Mouse (Mus musculus): Measurements from ENCODE around the gene 4930442H23Rik. TPM values are rescaled to one million over a fixed set of nuclear protein-coding genes. Genes with fewer than 3 reads are reported as not detected.

4930442H23Rik gene
- polyA plus RNA-seq, 1 experiment from 2014 or later = not detected

DNA sequence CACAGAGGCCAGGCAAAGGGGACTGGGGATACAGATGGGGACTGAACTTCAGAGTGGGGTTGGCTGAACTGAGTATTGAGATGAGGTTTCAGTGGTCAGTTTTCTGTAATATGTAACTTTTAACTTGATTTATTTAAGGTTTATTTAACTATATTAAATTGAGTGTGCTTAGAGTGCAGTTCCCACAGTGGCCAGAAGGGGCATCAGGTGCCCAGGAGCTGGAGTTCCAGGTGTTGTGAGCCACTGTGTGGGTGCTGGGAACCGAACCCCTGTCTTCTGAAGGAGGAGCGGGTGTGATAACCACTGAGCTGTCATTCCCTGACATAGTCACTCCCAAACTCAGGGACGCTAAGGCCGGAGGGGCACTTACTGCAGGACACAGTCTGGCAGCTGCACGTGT, 26.5 kb upstream of the 4930442H23Rik start:
- Histone ChIP-seq H3K27me3 (ENCODE audit: low read depth, poor library complexity, severe bottlenecking) (no peaks in the 10 kb centered on the region), H3K27ac (no peak overlapping the region), H3K36me3 (no peaks in the 10 kb centered on the region), H3K4me3 (no peak overlapping the region), H3K4me1 (no peaks in the 10 kb centered on the region), H3K9me3 (replicated peaks) (peaks cover 2% of the 10 kb centered on the region; the same call in 1 of the 2 replicates)
- no peak for DNase-seq (ENCODE audit: low spot score)
- WGBS = 94% methylated on average over 5 of the region's 5 CpGs

DNA sequence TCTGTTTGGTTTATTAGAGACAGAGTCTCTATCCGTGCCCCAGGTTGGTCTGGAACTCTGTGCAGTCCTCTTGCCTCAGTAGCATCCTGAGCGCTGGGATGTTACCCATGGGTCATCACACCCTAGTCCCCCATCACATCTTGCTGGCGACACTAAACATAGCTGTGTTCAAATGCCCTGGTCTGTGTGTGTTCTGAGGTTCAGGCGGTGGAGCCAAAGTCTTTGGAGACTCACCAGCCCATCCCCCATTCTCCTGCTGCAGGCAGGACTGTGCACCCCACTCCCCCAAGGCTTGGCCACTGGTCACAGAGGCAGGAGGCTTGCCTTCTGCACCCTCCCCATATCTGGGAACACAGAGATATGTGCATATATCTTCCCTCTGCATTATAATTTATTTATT, 20.5 kb upstream of the 4930442H23Rik start:
- WGBS = 72% methylated on average over 4 of the region's 4 CpGs
- Histone ChIP-seq H3K9me3 (replicated peaks) (no peaks in the 10 kb centered on the region), H3K4me1 (no peaks in the 10 kb centered on the region), H3K27ac (no peak overlapping the region), H3K27me3 (ENCODE audit: low read depth, poor library complexity, severe bottlenecking) (peaks cover 18% of the 10 kb centered on the region), H3K36me3 (no peaks in the 10 kb centered on the region), H3K4me3 (no peak overlapping the region)
- no peak for DNase-seq (ENCODE audit: low spot score)

DNA sequence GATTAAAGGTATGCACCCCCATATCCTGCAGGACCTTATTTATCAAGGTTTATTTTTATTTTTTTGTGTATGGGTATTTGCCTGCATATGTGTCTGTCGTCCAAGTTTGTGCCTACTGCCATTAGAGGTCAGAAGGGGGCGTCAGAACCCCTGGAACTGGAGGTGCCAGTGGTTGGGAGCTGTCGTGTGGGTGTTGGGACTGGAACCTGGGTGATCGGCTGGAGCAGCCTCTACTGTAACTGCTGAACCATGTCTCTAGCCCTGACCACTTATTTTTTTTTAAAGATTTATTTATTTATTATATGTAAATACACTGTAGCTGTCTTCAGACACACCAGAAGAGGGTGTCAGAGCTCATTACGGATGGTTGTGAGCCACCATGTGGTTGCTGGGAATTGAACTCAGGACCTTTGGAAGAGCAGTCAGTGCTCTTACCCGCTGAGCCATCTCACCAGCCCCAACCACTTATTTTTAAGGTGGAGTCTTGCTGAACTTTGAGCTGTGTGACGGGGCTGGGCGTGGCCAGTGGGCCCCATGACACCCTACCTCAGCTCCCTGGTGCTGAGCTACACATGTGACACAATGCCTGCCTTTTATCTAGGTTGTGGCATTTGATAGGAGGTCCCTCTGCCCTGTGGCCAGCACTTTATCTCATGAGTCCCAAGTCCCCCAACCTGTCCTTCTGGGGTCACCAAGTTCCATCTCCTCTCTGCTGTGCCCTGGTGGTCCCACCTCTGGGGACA, 19.5 kb upstream of the 4930442H23Rik start:
- Histone ChIP-seq H3K27ac (no peak overlapping the region), H3K27me3 (ENCODE audit: low read depth, poor library complexity, severe bottlenecking) (peaks cover 18% of the 10 kb centered on the region), H3K4me1 (no peaks in the 10 kb centered on the region), H3K9me3 (replicated peaks) (no peaks in the 10 kb centered on the region), H3K4me3 (no peak overlapping the region), H3K36me3 (no peaks in the 10 kb centered on the region)
- 69% methylated on average over 8 of the region's 8 CpGs for WGBS
- DNase-seq (ENCODE audit: low spot score) = no peak

DNA sequence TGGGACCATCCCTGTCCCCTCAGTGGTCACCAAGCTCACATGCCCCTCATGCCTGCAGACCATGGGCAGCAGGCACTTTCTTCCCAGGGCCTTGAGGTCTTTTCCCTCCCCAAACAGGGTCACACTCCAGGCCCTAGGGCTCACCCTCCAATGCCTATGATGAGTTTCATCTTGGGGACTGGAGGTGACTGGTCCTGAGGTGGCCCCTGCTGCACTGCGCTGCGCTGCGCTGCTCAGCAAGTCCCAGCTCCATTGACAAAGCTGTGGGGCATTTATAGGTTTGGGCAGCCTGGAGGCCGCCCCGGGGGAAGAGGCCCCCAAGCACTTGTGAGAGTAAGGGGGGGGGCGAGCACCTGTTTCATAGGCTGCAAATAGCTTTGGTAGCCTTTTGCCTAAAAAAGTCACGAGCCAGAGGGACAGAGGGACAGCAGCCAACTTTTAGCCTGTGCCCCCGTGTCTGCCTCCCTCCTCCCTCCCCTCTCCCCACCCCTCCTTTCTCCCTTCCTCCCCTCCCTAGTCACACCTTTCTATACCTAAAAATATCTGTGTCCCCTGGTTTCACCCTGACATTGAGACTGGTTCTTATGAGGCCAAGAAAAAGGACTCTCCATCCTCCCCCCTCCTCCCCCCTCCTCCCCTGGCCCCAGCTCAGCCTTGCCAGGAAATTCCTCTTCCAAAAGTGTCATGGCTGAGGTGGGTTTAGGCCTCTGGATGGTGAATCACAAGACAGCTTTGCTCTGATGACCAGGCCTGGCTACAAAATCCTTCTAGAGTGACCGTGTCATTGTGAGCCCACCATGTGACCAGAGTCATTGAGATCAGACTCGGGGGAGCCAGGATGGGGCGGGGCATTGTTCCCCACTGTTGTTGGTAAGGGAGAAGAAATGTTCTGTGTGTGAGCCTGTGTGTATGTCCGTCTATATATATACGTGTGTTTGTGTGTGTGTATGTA, 18.4 kb upstream of the 4930442H23Rik start, which contains the start of gene Nmrk2:
Gene Nmrk2 (minus strand): TSS at position 245 of the 952 bp plus-strand sequence.
- no peaks in the 10 kb centered on the region for H3K4me1 ChIP-seq
- no peak within 1 kb of the TSS for H3K27ac ChIP-seq
- 64% methylated on average over 13 of the region's 13 CpGs for WGBS

DNA sequence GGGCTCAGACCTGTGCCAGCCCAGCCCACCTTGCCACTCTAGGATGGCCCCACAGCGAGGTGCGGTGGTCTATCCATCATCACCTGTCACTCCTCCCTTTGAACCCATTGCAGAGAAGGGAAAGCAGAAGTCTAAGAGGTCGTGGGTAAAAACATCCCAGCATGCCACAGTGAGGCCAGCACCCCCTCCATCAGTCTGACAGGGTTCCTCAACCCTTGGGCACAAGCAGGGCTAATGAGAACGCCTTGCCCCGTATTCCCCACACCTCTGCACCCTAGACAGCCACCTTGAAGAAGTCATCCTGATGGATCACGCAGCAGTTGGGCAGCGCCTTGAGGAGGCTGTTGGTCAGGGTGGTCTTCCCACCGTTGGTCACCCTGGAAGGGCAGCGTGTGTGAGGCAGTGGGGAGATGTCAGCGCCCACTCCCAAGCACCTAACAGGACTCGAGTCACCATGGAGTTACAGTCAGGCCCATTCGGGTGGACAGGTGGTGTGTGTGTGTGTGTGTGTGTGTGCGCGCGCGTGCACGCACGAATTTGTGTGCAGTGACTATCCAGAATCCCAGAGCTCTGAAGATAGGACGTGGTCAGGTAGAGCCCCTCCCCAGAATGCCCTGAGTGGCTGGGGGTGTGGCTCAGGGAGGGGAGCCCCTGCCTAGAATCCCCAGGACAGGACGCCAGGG, 17.1 kb upstream of the 4930442H23Rik start:
- H3K27ac ChIP-seq = no peak overlapping the region
- no peaks in the 10 kb centered on the region for H3K9me3 ChIP-seq (replicated peaks)
- H3K4me1 ChIP-seq = no peaks in the 10 kb centered on the region
- no peak overlapping the region for H3K4me3 ChIP-seq
- no peaks in the 10 kb centered on the region for H3K36me3 ChIP-seq
- peaks cover 38% of the 10 kb centered on the region for H3K27me3 ChIP-seq (ENCODE audit: low read depth, poor library complexity, severe bottlenecking)
- WGBS = 79% methylated on average over 20 of the region's 20 CpGs
- DNase-seq (ENCODE audit: low spot score) = no peak

More for the DNA sequence above, 18.4 kb upstream of the 4930442H23Rik start, which contains the start of gene Nmrk2:
- H3K36me3 ChIP-seq = no peaks in the 10 kb centered on the region
- DNase-seq (ENCODE audit: low spot score) = no peak
- H3K4me3 ChIP-seq = no peak within 1 kb of the TSS
- peaks cover 24% of the 10 kb centered on the region for H3K27me3 ChIP-seq (ENCODE audit: low read depth, poor library complexity, severe bottlenecking)
- no peaks in the 10 kb centered on the region for H3K9me3 ChIP-seq (replicated peaks)

DNA sequence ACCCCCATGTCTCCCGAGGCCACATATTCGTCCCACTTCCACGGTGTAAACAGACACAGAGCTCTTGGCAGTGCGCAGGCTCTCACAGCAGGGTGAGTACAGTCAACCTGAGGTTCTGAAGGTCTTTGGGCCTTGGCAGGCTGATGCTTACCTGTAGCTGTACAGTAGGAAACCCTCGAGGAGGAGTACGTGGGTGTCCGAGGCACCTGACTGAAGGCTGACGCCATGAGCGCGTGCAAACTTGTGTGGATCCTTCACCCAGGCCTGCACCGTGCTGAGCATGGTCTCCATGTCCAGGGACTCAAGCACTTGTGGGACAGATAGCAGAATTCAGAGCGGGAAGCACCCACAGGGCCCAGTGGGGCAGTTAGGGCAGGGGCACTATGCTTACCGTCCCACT, 16.5 kb upstream of the 4930442H23Rik start:
- WGBS = 85% methylated on average over 13 of the region's 13 CpGs
- no peaks in the 10 kb centered on the region for H3K4me1 ChIP-seq

DNA sequence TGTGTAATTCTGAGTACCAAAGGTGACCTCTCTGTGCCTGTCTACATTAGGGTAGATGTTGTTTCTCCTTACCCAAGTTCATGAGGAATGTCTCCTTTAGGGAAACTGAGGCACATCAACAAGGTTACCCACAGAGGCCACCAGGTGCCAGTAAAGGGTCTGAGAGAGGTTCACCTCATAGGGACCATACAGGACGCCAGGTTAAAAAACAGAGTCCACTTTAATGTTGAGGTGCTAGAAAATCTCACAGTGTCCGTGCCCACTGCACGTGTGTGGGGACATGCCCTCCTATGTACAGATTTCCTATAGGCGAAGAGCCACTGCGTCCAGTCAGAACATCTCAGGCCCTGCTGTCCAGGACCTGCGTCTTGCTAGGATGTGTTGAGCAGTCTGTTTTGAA, 15.3 kb upstream of the 4930442H23Rik start:
- no peak overlapping the region for H3K4me3 ChIP-seq
- no peak overlapping the region for H3K27ac ChIP-seq
- no peaks in the 10 kb centered on the region for H3K36me3 ChIP-seq
- H3K27me3 ChIP-seq (ENCODE audit: low read depth, poor library complexity, severe bottlenecking) = peaks cover 55% of the 10 kb centered on the region
- no peak for DNase-seq (ENCODE audit: low spot score)
- peaks cover 7% of the 10 kb centered on the region for H3K4me1 ChIP-seq
- H3K9me3 ChIP-seq (replicated peaks) = no peaks in the 10 kb centered on the region
- whole genome bisulfite sequencing = 87% methylated on average over 6 of the region's 6 CpGs

More for the DNA sequence above, 16.5 kb upstream of the 4930442H23Rik start:
- no peak overlapping the region for H3K27ac ChIP-seq
- no peak for DNase-seq (ENCODE audit: low spot score)
- H3K27me3 ChIP-seq (ENCODE audit: low read depth, poor library complexity, severe bottlenecking) = peaks cover 44% of the 10 kb centered on the region
- H3K9me3 ChIP-seq (replicated peaks) = no peaks in the 10 kb centered on the region
- no peaks in the 10 kb centered on the region for H3K36me3 ChIP-seq
- no peak overlapping the region for H3K4me3 ChIP-seq

DNA sequence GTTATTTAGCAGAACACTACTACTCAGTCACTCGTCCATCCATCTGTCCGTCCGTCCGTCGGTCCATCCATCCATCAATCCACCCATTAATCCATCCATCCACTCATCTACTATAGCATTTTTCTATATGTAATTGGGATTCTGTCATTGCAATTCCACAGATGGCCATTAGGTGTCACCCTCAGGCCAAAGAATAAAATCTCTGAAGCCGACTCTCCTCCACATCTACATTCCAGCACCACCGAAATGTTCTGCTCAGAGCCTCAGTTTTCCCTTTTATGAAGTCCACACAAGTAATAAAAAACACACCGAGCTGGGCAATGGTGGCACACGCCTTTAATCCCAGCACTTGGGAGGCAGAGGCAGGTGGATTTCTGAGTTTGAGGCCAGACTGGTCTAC, 14.6 kb upstream of the 4930442H23Rik start:
- no peaks in the 10 kb centered on the region for H3K36me3 ChIP-seq
- no peak overlapping the region for H3K4me3 ChIP-seq
- H3K4me1 ChIP-seq = peaks cover 11% of the 10 kb centered on the region
- no peak overlapping the region for H3K27ac ChIP-seq
- peaks cover 63% of the 10 kb centered on the region for H3K27me3 ChIP-seq (ENCODE audit: low read depth, poor library complexity, severe bottlenecking)
- no peaks in the 10 kb centered on the region for H3K9me3 ChIP-seq (replicated peaks)
- WGBS = 2% methylated on average over 9 of the region's 9 CpGs
- DNase-seq (ENCODE audit: low spot score) = peak; percentile 74

DNA sequence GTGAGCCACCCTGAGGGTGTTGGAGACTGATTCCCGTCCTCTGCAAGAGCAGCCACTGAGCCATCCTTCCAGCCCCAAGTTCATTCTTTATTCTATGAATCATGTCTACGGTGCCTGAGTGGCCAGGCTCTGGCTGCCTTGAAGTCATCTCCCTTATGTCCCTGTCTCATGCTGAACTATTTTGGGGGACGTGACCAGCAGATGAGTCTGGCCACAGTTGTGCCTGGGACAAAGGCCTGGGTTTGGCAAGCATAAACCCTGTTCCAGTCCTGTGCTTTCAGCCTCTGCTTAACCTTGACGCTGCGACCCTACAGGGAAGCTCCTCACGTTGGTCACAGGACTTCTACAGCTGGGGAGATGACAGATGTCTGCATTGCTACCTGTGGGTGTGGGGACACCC, 13.7 kb upstream of the 4930442H23Rik start:
- Histone ChIP-seq H3K9me3 (replicated peaks) (no peaks in the 10 kb centered on the region), H3K27me3 (ENCODE audit: low read depth, poor library complexity, severe bottlenecking) (peaks cover 68% of the 10 kb centered on the region), H3K36me3 (no peaks in the 10 kb centered on the region), H3K4me1 (peaks cover 20% of the 10 kb centered on the region), H3K4me3 (no peak overlapping the region), H3K27ac (no peak overlapping the region)
- DNase-seq (ENCODE audit: low spot score) = no peak
- WGBS = 51% methylated on average over 6 of the region's 6 CpGs

DNA sequence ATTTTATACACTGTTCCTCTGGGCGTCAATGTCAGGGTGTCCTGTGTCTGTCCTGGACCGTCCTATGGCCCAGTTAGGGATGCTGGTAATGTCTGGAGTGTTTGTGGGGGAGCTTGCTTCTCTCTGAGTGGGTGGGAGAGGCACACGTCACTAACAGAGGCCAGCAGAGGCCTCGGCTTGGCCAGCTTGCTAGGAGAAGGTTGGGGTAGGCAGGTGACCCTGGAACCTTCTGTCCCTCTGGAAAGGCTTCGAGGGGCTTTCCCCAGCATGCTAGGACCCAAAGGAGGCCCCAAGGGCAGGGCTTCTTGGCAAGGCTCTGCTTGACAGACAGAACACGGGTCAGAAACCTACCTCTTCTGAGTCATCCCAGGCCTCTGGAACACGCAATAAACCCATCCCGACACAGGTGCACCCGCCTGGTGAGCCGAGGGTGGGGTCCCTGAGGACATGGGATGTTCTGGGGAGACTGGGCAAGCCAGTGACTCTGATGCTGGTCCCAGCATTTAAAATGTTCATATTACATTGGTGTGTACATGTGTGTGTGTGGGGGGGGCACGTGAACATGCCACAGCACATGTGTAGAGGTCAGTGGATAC, 12.9 kb upstream of the 4930442H23Rik start:
- 68% methylated on average over 11 of the region's 11 CpGs for WGBS

DNA sequence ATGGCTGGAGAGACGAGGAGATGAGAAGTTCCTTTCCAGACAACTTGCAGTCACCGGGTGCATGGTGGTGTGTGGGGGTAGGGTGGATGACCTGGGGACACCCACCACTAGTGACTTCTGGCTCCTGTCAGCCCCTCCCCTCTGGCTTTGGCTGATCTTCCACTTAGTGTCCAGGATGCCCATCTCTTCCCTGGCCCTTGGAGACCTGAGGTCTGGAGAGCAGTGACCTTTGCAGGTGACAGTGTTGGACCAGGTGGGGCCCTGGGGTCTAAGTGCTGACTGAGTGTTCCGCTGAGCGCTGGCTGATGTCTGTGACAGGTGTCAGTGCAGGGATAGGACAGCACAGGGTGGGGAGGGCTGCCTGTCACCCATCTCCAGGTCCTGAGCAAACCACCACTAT, 11.7 kb upstream of the 4930442H23Rik start:
- peaks cover 61% of the 10 kb centered on the region for H3K27me3 ChIP-seq (ENCODE audit: low read depth, poor library complexity, severe bottlenecking)
- no peak overlapping the region for H3K4me3 ChIP-seq
- WGBS = 68% methylated on average over 4 of the region's 4 CpGs
- no peak overlapping the region for H3K27ac ChIP-seq
- peaks cover 32% of the 10 kb centered on the region for H3K4me1 ChIP-seq
- H3K36me3 ChIP-seq = peaks cover 11% of the 10 kb centered on the region
- no peak for DNase-seq (ENCODE audit: low spot score)
- no peaks in the 10 kb centered on the region for H3K9me3 ChIP-seq (replicated peaks)

More for the DNA sequence above, 12.9 kb upstream of the 4930442H23Rik start:
- Histone ChIP-seq H3K27ac (no peak overlapping the region), H3K4me3 (no peak overlapping the region), H3K36me3 (no peaks in the 10 kb centered on the region), H3K27me3 (ENCODE audit: low read depth, poor library complexity, severe bottlenecking) (peaks cover 68% of the 10 kb centered on the region), H3K4me1 (peaks cover 28% of the 10 kb centered on the region), H3K9me3 (replicated peaks) (no peaks in the 10 kb centered on the region)
- no peak for DNase-seq (ENCODE audit: low spot score)
